In the genomic region with DNA sequence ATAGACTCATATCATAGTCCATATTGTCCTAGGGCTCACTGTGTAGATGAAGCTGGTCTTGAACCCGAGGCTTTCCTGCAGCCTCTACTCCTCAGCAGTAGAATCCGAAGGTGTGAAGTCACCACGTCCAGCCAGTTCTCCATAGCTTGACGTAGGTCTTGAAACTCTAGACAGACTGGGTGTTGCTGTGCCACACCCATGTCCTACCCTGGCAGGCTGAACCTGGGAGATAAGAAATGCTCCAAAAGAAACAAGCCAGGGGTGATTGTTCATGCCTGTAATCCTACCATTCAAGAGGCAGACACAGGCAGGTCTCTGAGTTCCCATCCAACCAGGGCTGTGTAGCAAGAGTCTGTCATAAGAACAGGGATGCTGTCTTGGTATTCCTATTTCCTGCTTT, we compare ENCODE assay signal across 15 mouse cellular contexts. TPM values are rescaled to one million over a fixed set of nuclear protein-coding genes. Genes with fewer than 3 reads are reported as not detected.
DNase-seq lines count a peak whose midpoint lies in the region; ATAC-seq and TF ChIP-seq lines count a peak whose summit lies in the region.
"Had no signal": no experiment of that assay in that cellular context is flagged by ENCODE, and none has a peak within 500 bp of the region (broad histone marks: within the 10 kb centered on the region; RNA-seq: fewer than 3 reads in every experiment).

No protein-coding gene starts in this region.

- ATAC-seq in intestine, postnatal 0 days, result peak; percentile 56
- peak; percentile 97 for ATAC-seq in liver, postnatal 0 days
- ATAC-seq: forebrain, embryonic 16.5 days; hindbrain, postnatal 0 days had no signal

- 62% methylated on average over 4 of the region's 4 CpGs for WGBS in intestine, postnatal 0 days
- 54% methylated on average over 4 of the region's 4 CpGs for WGBS in liver, postnatal 0 days (ENCODE audit: insufficient replicate concordance)

- no peak overlapping the region for H3K4me2 ChIP-seq in intestine, postnatal 0 days (replicated peaks; ENCODE audit: low read depth)
- peak overlapping the region; percentile 16; the same call in 1 of the 2 replicates for H3K4me2 ChIP-seq in liver, postnatal 0 days (ENCODE audit: low read depth, low read length)
- H3K4me2 ChIP-seq: lung, embryonic 14.5 days had no signal

- H3K79me2 ChIP-seq in MEL (ENCODE audit: control insufficient read depth, insufficient read depth, low read length, poor library complexity), result no peaks in the 10 kb centered on the region

- no peaks in the 10 kb centered on the region for H3K9me3 ChIP-seq in MEL (replicated peaks; ENCODE audit: insufficient read depth, low read length)
- H3K9me3 ChIP-seq in intestine, postnatal 0 days (ENCODE audit: control insufficient read depth), result no peaks in the 10 kb centered on the region
- no peaks in the 10 kb centered on the region for H3K9me3 ChIP-seq in liver, postnatal 0 days (ENCODE audit: low read length)
- H3K9me3 ChIP-seq: megakaryocyte, embryonic 14.5 days had no signal

- peaks cover 0 to 18% of the 10 kb centered on the region in 2 experiments; a peak in 2 of 4 replicates for H3K36me3 ChIP-seq in MEL (ENCODE audit: control insufficient read depth in 1 of 2, insufficient read depth in 2 of 2, low read length in 2 of 2)
- peaks cover 33% of the 10 kb centered on the region for H3K36me3 ChIP-seq in intestine, postnatal 0 days (ENCODE audit: control insufficient read depth, insufficient read depth)
- H3K36me3 ChIP-seq in liver, postnatal 0 days (replicated peaks; ENCODE audit: insufficient read depth, low read length), result peaks cover 4% of the 10 kb centered on the region; the same call in 1 of the 2 replicates

- H3K27ac ChIP-seq in MEL (ENCODE audit: control insufficient read depth, low read depth, low read length), result no peak overlapping the region
- H3K27ac ChIP-seq in intestine, postnatal 0 days (ENCODE audit: low read depth, low read length), result no peak overlapping the region
- H3K27ac ChIP-seq in liver, postnatal 0 days (ENCODE audit: low read depth), result peak overlapping the region; percentile 69; the same call in 1 of the 2 replicates
- H3K27ac ChIP-seq: hindbrain, postnatal 0 days had no signal

- TF ChIP-seq RAD21 in MEL (IDR thresholded peaks at IDR 0.05; ENCODE audit: low read depth, low read length), result no peak

- peak; percentile 81 for DNase-seq in MEL (ENCODE audit: low read depth, low spot score)
- DNase-seq in c-Kit-negative CD71-positive TER-119-positive erythroid progenitor cells, embryonic 14.5 days (ENCODE audit: low read depth, low spot score), result peak; percentile 68
- DNase-seq in liver, postnatal 0 days, result peak; percentile 49
- DNase-seq in cerebellum, adult 9-11 months, result no peak
- DNase-seq in thymus, postnatal 10 days (ENCODE audit: low spot score in 2 of 2), result no peak
- DNase-seq in urinary bladder, postnatal 10 days (ENCODE audit: low spot score), result no peak
- DNase-seq: adrenal gland, adult 2 months; gastrocnemius, postnatal 25 days; lung, embryonic 14.5 days; retina, postnatal 1 day had no signal

- no peak overlapping the region for H3K9ac ChIP-seq in MEL (ENCODE audit: control insufficient read depth, low read depth, low read length, poor library complexity, severe bottlenecking)
- H3K9ac ChIP-seq in intestine, postnatal 0 days (ENCODE audit: low read depth, low read length), result no peak overlapping the region
- no peak overlapping the region for H3K9ac ChIP-seq in liver, postnatal 0 days (replicated peaks)
- H3K9ac ChIP-seq: lung, embryonic 14.5 days had no signal

- no peak for TF ChIP-seq CTCF in MEL (IDR thresholded peaks at IDR 0.05 in 2 of 3, conservative IDR thresholded peaks at IDR 0.05 in 1 of 3; ENCODE audit: control insufficient read depth in 1 of 3, insufficient read depth in 1 of 3, low read depth in 2 of 3, low read length in 3 of 3, poor library complexity in 1 of 3, severe bottlenecking in 1 of 3)
- TF ChIP-seq CTCF in intestine, postnatal 0 days (IDR thresholded peaks at IDR 0.05; ENCODE audit: low read depth), result no peak
- TF ChIP-seq CTCF in liver, postnatal 0 days (IDR thresholded peaks at IDR 0.05; ENCODE audit: low read depth), result no peak

- no peak overlapping the region for H3K4me3 ChIP-seq in MEL (ENCODE audit: control insufficient read depth in 1 of 2, insufficient read depth in 1 of 2, low read depth in 2 of 2, low read length in 2 of 2)
- H3K4me3 ChIP-seq in intestine, postnatal 0 days (ENCODE audit: low read depth, low read length), result no peak overlapping the region
- H3K4me3 ChIP-seq in liver, postnatal 0 days (ENCODE audit: low read depth, low read length), result no peak overlapping the region
- H3K4me3 ChIP-seq: megakaryocyte, embryonic 14.5 days had no signal

- peak; percentile 66 to 69; a peak in 3 of 4 replicates for TF ChIP-seq EP300 in MEL (IDR thresholded peaks at IDR 0.05; ENCODE audit: low read depth in 1 of 2, low read length in 2 of 2)
- TF ChIP-seq EP300 in liver, postnatal 0 days (IDR thresholded peaks at IDR 0.05; ENCODE audit: low read depth), result peak; percentile 89

- TF ChIP-seq POLR2A in MEL (IDR thresholded peaks at IDR 0.05; ENCODE audit: control insufficient read depth in 1 of 2, insufficient read depth in 1 of 2, low read depth in 1 of 2, low read length in 2 of 2, poor library complexity in 1 of 2), result no peak

- H3K27me3 ChIP-seq in MEL (ENCODE audit: control insufficient read depth in 1 of 2, insufficient read depth in 2 of 2, low read length in 2 of 2), result no peaks in the 10 kb centered on the region
- no peaks in the 10 kb centered on the region for H3K27me3 ChIP-seq in intestine, postnatal 0 days (replicated peaks; ENCODE audit: control insufficient read depth, insufficient read depth, low read length)
- H3K27me3 ChIP-seq in liver, postnatal 0 days (ENCODE audit: insufficient read depth, low read length), result no peaks in the 10 kb centered on the region
- H3K27me3 ChIP-seq: CH12.LX; megakaryocyte, embryonic 14.5 days had no signal

- H3K4me1 ChIP-seq in MEL (ENCODE audit: control insufficient read depth in 1 of 2, insufficient read depth in 2 of 2, low read length in 2 of 2), result peaks cover 3 to 14% of the 10 kb centered on the region in 2 experiments
- H3K4me1 ChIP-seq in intestine, postnatal 0 days (replicated peaks; ENCODE audit: control insufficient read depth, insufficient read depth, low read length), result no peaks in the 10 kb centered on the region
- H3K4me1 ChIP-seq in liver, postnatal 0 days (ENCODE audit: insufficient read depth), result 0 out of 2 replicates have a peak, but pooled peaks cover 2% of the 10 kb centered on the region

TF ChIP-seq in MEL, 35 proteins besides CTCF, POLR2A, EP300 and RAD21:
- TF ChIP-seq MAX (IDR thresholded peaks at IDR 0.05; ENCODE audit: low read length) (0 out of 2 replicates have a peak, but pooled peaks have one; percentile 39), ETS1 (IDR thresholded peaks at IDR 0.05; ENCODE audit: low read depth, low read length) (peak; percentile 72), ZKSCAN1 (IDR thresholded peaks at IDR 0.05; ENCODE audit: low read depth, low read length) (no peak), TAL1 (IDR thresholded peaks at IDR 0.05; ENCODE audit: low read length) (peak; percentile 85), MEF2A (IDR thresholded peaks at IDR 0.05; ENCODE audit: extremely low read depth, insufficient replicate concordance, low read depth, low read length, poor library complexity, severe bottlenecking) (no peak), CHD2 (IDR thresholded peaks at IDR 0.05; ENCODE audit: low read length) (no peak), UBTF (IDR thresholded peaks at IDR 0.05; ENCODE audit: borderline replicate concordance, insufficient read depth, low read depth, low read length) (no peak), GATA1 (IDR thresholded peaks at IDR 0.05; ENCODE audit: low read depth, low read length) (peak; percentile 85), BHLHE40 (IDR thresholded peaks at IDR 0.05; ENCODE audit: borderline replicate concordance, low read depth, low read length) (no peak), RCOR1 (IDR thresholded peaks at IDR 0.05; ENCODE audit: low read depth, low read length) (peak; percentile 42; the same call in 1 of the 2 replicates), MYC (IDR thresholded peaks at IDR 0.05; ENCODE audit: low read depth, low read length) (no peak), ZNF384 (IDR thresholded peaks at IDR 0.05; ENCODE audit: low read depth, low read length) (no peak), TCF12 (IDR thresholded peaks at IDR 0.05; ENCODE audit: low read depth, low read length) (peak; percentile 45; the same call in 1 of the 2 replicates), SMC3 (IDR thresholded peaks at IDR 0.05; ENCODE audit: low read depth, low read length) (no peak)

RNA-seq across cellular contexts. Expression of a gene that starts 48.4 kb away (rescaled TPM):
- 49.4 and 50.0 TPM in 2 replicates for total RNA-seq in MEL (2012; rRNA removed)
- polyA plus RNA-seq in MEL (2012; ENCODE audit: insufficient read depth in 1 of 2, insufficient read length in 2 of 2, low read depth in 1 of 2, low replicate concordance in 2 of 2, missing spikeins in 1 of 2), result 10 to 100 TPM in 1 of 2 experiments, not detected in 1; 62.8 TPM
- polyA plus RNA-seq in intestine, postnatal 0 days (2015; fragmentation: Nextera tagmentation; extraction: Ambion mirVana), result 31.2 and 33.1 TPM in 2 replicates
- polyA plus RNA-seq in liver, postnatal 0 days (2015; fragmentation: Nextera tagmentation; extraction: Ambion mirVana), result 35.9 and 42.0 TPM in 2 replicates

Comparison
In these comparisons a context has a peak if more than half of its experiments do, and no peak if none do; other contexts are left out.
1. DNase-seq: peak in MEL (single experiment), c-Kit-negative CD71-positive TER-119-positive erythroid progenitor cells, embryonic 14.5 days (single experiment) and liver, postnatal 0 days (single experiment); none in cerebellum, adult 9-11 months (single experiment), thymus, postnatal 10 days (0 of 2) and urinary bladder, postnatal 10 days (single experiment).